Mouse (Mus musculus): Measurements from ENCODE around the gene Rassf4. TPM values are rescaled to one million over a fixed set of nuclear protein-coding genes. Genes with fewer than 3 reads are reported as not detected.

Rassf4 gene
- polyA plus RNA-seq, 1 experiment = 20.6 TPM

DNA sequence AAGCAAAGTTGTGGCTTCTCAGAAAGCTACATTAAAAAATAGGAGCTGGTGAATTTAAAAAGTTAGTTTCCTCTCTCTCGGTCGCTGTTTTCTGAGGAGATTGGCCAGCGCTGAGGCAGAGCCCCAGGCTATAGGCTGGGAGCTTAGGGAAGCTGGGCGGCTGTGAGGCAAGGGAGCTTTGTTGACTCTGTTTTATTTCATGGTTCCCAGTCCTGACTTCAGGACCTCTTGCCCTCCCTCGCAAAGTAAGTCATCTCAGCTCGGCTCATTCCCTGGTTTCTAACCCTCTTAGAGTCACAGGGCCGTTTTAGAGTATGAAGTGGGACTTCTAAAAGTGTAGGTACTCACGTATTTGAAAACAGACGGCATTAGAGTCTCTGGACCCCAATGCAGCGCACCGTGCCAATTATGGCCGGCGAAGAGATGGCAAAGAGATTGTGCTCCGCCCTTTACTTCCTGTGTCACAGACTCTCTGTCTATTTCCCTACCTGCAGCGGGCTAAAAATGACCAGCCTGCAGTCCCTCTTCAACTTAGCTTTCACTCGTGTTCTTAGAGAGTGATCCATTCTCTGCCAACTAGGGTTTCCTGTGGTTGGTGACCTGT lies 633 bp upstream of the Rassf4 start:
- TF ChIP-seq CTCF (IDR thresholded peaks at IDR 0.05; ENCODE audit: insufficient read depth, low read length) = no peak
- no peak for TF ChIP-seq POLR2A (IDR thresholded peaks at IDR 0.05; ENCODE audit: borderline replicate concordance, extremely low read depth, low read depth, low read length)
- peaks cover 8% of the 10 kb centered on the region; the same call in 1 of the 2 replicates for H3K4me1 ChIP-seq (ENCODE audit: control insufficient read depth, insufficient read depth, low read length)
- peak overlapping the region; percentile 69 for H3K4me3 ChIP-seq (replicated peaks; ENCODE audit: extremely low read depth, low read depth, low read length)
- DNase-seq = no peak
- WGBS = 20% methylated on average over 16 of the region's 16 CpGs

DNA sequence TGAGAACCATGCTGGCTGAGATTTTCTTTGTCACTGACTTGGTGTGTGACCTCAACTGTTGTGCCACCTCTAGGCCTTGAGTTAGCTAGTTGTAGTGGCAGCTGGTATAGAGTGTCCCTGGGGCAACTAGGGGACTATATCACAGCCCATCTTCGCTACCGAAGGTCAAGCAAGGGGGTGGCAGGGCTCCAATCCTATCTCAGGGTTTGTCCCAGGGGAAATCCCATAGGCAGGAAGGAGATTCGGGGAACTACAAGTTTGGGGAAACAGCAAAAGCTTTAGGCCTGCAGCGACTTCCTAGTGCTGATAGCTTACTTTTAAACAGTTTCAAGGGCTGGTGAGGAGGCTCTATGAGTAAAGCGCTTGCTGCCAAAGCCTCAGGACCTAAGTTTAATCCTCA lies 1.4 kb downstream of the Rassf4 start:
- WGBS = 66% methylated on average over 5 of the region's 5 CpGs
- peak overlapping the region; percentile 11 for H3K4me3 ChIP-seq (replicated peaks; ENCODE audit: extremely low read depth, low read depth, low read length)
- no peak for TF ChIP-seq POLR2A (IDR thresholded peaks at IDR 0.05; ENCODE audit: borderline replicate concordance, extremely low read depth, low read depth, low read length)
- TF ChIP-seq CTCF (IDR thresholded peaks at IDR 0.05; ENCODE audit: insufficient read depth, low read length) = no peak

DNA sequence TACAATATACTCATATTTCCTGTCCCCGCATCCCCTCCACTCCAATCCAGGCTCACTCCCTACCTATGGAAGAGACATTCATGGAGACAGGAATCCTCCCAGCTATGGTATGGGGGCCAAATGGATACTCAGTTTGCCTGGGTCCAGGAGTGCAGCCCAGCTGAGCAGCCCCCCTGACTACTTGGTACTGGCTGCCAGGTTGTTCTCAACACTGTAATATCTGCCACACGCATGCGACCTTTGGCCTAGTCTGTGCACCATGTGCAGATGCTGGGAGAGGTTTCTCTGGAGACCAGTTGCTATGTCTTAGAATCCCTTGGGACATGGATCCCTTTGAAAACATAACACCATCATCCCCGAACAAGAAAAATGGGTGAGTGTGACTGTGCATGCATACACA lies 2.0 kb downstream of the Rassf4 start:
- TF ChIP-seq POLR2A (IDR thresholded peaks at IDR 0.05; ENCODE audit: borderline replicate concordance, extremely low read depth, low read depth, low read length) (no peak), CTCF (IDR thresholded peaks at IDR 0.05; ENCODE audit: insufficient read depth, low read length) (no peak)
- WGBS = 91% methylated on average over 4 of the region's 4 CpGs
- Histone ChIP-seq H3K4me3 (replicated peaks; ENCODE audit: extremely low read depth, low read depth, low read length) (no peak overlapping the region), H3K4me1 (ENCODE audit: control insufficient read depth, insufficient read depth, low read length) (peaks cover 8% of the 10 kb centered on the region; the same call in 1 of the 2 replicates)
- DNase-seq = no peak

More for the DNA sequence above, 1.4 kb downstream of the Rassf4 start:
- no peak for DNase-seq
- H3K4me1 ChIP-seq (ENCODE audit: control insufficient read depth, insufficient read depth, low read length) = peaks cover 8% of the 10 kb centered on the region; the same call in 1 of the 2 replicates

DNA sequence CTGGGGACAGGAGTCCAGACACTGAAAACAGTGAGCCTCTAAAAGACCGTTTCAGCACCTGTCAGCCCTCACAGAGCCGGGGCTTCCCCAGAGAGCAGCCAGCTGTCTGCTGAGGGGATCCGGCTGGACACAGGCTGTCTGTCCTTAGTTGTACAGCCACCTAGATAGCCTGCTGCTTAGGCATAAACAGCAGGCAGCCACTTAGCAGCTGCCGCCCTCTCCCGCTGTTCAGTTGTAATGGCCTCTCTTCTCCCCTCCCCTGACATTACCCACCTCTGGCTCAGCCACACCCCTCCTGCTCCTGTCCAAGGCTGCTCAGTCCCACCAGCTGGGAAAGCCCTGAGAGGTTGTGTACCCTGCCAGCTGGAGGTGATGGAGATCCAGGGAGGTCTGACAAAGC lies 2.7 kb downstream of the Rassf4 start:
- TF ChIP-seq CTCF (IDR thresholded peaks at IDR 0.05; ENCODE audit: insufficient read depth, low read length) (no peak), POLR2A (IDR thresholded peaks at IDR 0.05; ENCODE audit: borderline replicate concordance, extremely low read depth, low read depth, low read length) (no peak)
- WGBS = 59% methylated on average over 5 of the region's 5 CpGs
- H3K4me1 ChIP-seq (ENCODE audit: control insufficient read depth, insufficient read depth, low read length) = peaks cover 8% of the 10 kb centered on the region; the same call in 1 of the 2 replicates
- no peak overlapping the region for H3K4me3 ChIP-seq (replicated peaks; ENCODE audit: extremely low read depth, low read depth, low read length)
- no peak for DNase-seq

DNA sequence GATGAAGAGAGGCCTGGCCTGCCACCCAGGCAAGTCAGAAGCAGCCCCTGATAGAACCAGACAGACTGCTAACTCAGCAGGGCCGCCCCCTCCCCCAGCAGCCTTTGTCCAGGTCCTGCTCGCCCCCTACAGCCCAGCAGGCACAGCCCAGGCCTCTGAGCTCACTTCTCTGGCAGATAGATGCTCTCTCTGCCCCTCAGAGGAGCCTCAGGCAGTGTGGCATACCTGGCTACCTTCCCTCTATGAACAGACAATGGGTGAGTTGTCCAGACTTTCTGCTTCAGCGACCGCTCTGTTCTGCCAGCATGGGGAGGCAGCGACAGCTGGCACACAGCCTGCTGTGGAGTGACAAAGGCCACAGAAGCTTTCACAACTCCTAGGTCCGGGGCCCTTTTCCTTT lies 3.6 kb downstream of the Rassf4 start:
- no peak for DNase-seq
- TF ChIP-seq CTCF (IDR thresholded peaks at IDR 0.05; ENCODE audit: insufficient read depth, low read length) (no peak), POLR2A (IDR thresholded peaks at IDR 0.05; ENCODE audit: borderline replicate concordance, extremely low read depth, low read depth, low read length) (no peak)
- 69% methylated on average over 6 of the region's 6 CpGs for WGBS
- peaks cover 8% of the 10 kb centered on the region; the same call in 1 of the 2 replicates for H3K4me1 ChIP-seq (ENCODE audit: control insufficient read depth, insufficient read depth, low read length)
- no peak overlapping the region for H3K4me3 ChIP-seq (replicated peaks; ENCODE audit: extremely low read depth, low read depth, low read length)

DNA sequence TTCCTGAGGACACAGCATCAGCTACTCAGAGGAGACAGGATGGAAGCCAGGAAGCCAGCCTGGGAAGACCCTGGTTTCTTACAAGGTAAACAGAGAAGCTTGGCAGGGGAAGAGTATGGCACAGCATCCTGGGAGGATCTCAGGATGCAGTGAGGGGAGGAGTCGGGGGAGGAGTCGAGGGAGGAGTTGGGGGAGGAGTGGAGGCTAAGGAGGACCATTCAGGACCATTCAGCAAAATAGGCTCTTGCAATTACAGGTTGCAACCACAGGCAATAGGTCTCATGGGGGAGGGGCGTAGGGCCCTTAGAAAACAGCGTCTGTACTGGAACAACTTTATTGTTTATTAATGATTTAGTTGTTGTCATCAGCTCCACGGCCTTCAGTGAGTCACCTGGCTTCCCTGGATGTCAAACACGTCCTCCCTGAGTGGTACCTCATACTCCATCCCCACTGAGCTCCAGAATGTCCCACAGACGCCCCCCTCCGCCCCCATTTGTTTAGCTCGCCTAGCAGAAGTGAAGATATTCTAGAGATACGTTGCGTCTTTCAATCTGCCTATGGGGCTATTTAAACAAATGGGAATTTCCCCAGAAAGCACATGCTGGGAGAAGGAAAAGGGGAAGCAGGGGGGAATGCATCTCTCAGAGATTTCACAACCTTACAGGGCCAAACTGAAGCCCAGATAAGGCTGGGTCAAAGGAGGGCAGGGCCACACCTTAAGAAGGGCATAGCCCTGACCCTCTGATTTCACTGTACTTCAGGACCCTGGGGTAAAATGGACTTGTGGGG lies 4.9 kb downstream of the Rassf4 start:
- WGBS = 49% methylated on average over 11 of the region's 11 CpGs
- no peak for TF ChIP-seq POLR2A (IDR thresholded peaks at IDR 0.05; ENCODE audit: borderline replicate concordance, extremely low read depth, low read depth, low read length)
- TF ChIP-seq CTCF (IDR thresholded peaks at IDR 0.05; ENCODE audit: insufficient read depth, low read length) = no peak
- Histone ChIP-seq H3K4me3 (replicated peaks; ENCODE audit: extremely low read depth, low read depth, low read length) (no peak overlapping the region), H3K4me1 (ENCODE audit: control insufficient read depth, insufficient read depth, low read length) (peaks cover 4% of the 10 kb centered on the region; the same call in 1 of the 2 replicates)
- DNase-seq = no peak

DNA sequence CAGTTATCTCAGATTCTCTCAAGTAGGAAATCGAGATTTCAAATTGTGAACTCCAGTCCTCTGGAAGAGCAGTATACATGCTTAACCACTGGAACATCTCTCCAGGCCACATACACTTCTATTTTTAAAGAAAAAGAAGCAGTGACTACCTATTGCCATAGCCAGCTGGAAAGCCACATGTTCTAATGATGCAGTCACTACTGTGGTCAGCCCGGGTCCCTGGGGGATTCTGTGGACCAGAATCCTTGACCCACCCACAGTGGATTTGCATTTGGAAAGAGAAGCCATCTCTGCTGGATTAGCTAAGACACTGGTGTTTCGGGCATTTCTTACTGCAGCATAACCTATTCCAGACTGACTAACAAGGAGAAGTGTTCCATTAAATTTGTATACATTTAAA lies 6.4 kb downstream of the Rassf4 start:
- WGBS = 73% methylated on average over 3 of the region's 3 CpGs
- no peak for DNase-seq
- Histone ChIP-seq H3K4me1 (ENCODE audit: control insufficient read depth, insufficient read depth, low read length) (no peaks in the 10 kb centered on the region; the same call in 1 of the 2 replicates), H3K4me3 (replicated peaks; ENCODE audit: extremely low read depth, low read depth, low read length) (no peak overlapping the region)
- TF ChIP-seq POLR2A (IDR thresholded peaks at IDR 0.05; ENCODE audit: borderline replicate concordance, extremely low read depth, low read depth, low read length) (no peak), CTCF (IDR thresholded peaks at IDR 0.05; ENCODE audit: insufficient read depth, low read length) (no peak)

DNA sequence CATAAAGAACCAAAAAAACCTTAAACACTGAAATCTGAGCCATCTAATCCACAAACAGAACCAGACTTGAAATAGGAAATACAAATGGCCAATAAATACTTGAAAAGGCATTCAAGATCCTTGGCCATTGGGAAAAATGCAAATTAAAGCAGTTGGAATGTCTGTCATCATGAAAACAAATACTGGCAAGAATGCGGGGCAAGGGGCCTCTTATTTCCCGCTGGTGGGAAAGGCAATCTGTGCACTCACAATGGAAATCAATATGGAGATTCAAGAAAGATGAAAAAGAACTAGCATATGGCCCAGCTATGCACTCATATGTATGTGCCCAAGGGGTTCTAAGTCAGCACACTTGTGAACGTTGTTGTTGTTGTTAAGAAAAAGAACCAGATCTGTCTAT lies 6.9 kb downstream of the Rassf4 start:
- H3K4me3 ChIP-seq (replicated peaks; ENCODE audit: extremely low read depth, low read depth, low read length) = no peak overlapping the region
- no peak for TF ChIP-seq POLR2A (IDR thresholded peaks at IDR 0.05; ENCODE audit: borderline replicate concordance, extremely low read depth, low read depth, low read length)
- no peak for TF ChIP-seq CTCF (IDR thresholded peaks at IDR 0.05; ENCODE audit: insufficient read depth, low read length)
- no peaks in the 10 kb centered on the region; the same call in 1 of the 2 replicates for H3K4me1 ChIP-seq (ENCODE audit: control insufficient read depth, insufficient read depth, low read length)
- no peak for DNase-seq
- WGBS = 71% methylated on average over 3 of the region's 3 CpGs

DNA sequence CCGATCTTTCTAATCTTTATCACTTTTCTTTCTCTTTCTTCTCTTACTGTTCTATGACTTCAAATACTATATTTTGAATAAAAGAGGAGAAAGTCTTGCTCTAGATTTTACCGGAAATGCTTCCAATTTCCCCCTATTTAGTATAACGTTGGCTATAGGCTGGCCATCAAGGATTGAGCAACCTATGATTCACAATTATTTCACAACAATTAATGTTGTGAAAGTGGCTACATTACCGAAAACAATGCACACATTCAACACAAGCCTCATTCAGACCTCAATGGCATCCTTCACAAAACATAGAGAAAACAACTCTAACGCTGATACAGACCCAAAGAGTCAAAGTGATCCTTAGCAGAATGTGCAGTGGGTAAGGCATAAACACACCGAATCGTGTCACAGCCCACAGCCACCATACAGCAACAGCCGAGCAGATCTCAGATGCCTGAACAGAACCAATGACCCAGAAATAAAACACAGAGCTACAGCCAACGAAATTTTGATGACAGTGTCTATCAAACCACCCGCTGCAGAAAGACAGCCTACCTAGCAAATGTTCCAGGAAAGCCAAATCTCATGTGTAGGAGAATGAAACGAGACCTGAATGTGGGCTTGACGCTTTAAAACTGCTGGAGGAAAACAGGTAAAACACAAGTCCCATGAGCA lies 7.5 kb downstream of the Rassf4 start:
- Histone ChIP-seq H3K4me3 (replicated peaks; ENCODE audit: extremely low read depth, low read depth, low read length) (no peak overlapping the region), H3K4me1 (ENCODE audit: control insufficient read depth, insufficient read depth, low read length) (no peaks in the 10 kb centered on the region; the same call in 1 of the 2 replicates)
- WGBS = 76% methylated on average over 12 of the region's 12 CpGs
- TF ChIP-seq POLR2A (IDR thresholded peaks at IDR 0.05; ENCODE audit: borderline replicate concordance, extremely low read depth, low read depth, low read length) (no peak), CTCF (IDR thresholded peaks at IDR 0.05; ENCODE audit: insufficient read depth, low read length) (no peak)
- no peak for DNase-seq

Measured in lung, adult 2 months (tissue).